Mouse (Mus musculus): ENCODE data around the gene Snip1.

Gene Snip1

GRCm38 (mm10) chr4:125099458-125099857 is 33.0 kb downstream of the Snip1 start:
- DNase-seq (ENCODE audit: low spot score in 2 of 2), result peak; percentile 80 to 85

DNA sequence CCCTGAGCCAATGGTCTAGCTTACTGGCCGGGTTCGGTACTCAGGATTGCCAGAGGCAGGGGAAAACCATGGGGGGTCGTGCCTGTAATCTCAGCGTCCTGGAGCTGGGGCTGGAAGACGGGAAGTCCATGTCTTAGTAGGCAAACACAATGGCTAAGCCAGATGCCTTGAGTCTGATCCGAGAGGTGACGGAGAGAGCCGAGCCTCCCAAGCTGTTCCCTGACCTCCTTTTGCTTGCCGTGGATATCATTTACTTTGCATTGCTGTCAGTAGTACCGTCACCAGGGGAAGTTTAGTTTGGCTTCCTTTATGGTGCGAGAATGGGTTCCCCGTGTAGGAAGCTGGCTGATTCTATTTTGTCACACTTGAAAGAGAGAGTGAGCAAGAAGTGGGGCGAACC is 34.9 kb downstream of the Snip1 start:
- no peak for DNase-seq (ENCODE audit: low spot score in 2 of 2)

GRCm38 (mm10) chr4:125105354-125105753 is 38.9 kb downstream of the Snip1 start:
- DNase-seq (ENCODE audit: low spot score in 2 of 2), result no peak

- DNase-seq (ENCODE audit: low spot score in 2 of 2), result peak; percentile 90 to 92
Observed at GRCm38 (mm10) chr4:125114638-125115037, 48.2 kb downstream of the Snip1 start.

DNA sequence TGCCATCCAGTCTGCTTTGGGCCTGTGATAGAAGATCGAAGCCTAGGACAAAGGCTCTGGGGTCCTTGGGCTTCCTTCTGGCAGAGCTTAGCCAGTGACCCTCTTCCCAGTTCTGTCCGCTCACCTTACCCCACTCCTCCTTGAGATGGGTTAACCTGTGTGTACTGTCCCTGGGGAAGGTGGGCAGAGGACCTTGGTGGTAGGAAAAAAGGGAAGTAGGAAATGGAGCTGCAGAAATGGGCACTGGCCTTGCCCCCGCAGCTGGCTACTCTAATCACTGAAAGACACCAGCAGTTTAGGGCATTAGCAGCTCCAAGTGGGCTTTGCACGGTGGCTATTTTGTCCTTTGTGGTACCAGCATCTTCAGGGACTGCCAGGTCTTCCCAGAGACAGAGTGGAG is 48.6 kb downstream of the Snip1 start:
- DNase-seq (ENCODE audit: low spot score in 2 of 2), result no peak

GRCm38 (mm10) chr4:125115710-125116089 is 49.2 kb downstream of the Snip1 start:
- no peak for DNase-seq (ENCODE audit: low spot score in 2 of 2)

DNA sequence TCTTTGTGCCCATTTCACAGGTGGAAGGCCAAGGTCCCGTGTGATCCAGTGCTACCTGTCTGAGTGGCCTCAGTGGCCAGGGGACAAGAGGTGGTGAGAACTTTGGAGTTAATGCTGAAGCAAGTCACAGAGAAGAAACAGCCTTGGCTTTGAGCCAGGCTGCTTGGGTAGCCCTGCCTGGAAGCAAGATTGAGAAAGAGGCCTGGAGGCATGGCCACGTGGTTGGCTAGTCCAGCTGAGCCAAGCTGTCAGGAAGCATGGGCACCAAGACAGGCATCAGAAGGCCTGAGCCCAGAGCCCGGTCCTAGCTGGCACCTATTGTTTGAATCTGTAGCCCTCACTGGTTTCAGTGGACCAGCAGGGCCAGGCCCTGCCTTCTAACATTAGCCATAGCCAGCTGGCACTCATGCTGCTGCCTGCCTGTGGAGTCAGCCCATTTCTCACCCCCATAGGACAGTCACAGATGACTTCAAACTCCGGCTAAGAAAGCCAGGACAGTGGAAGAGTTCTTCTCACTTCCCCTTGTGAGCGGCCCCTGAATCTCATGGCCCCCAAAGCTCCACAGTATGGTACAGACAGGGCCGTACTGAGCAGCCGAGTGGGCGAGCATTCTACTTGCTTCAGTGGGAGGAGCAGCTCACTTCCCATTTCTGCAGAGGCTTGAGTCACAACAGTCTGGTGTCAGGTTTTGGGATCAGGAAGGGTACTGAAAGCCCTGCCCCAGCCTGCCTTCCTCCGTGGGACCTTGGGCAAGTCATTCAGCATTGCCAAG is 49.8 kb downstream of the Snip1 start:
- DNase-seq (ENCODE audit: low spot score in 2 of 2), result peak; percentile 37 to 47

GRCm38 (mm10) chr4:125116929-125117328 is 50.5 kb downstream of the Snip1 start:
- no peak for DNase-seq (ENCODE audit: low spot score in 2 of 2)

DNA sequence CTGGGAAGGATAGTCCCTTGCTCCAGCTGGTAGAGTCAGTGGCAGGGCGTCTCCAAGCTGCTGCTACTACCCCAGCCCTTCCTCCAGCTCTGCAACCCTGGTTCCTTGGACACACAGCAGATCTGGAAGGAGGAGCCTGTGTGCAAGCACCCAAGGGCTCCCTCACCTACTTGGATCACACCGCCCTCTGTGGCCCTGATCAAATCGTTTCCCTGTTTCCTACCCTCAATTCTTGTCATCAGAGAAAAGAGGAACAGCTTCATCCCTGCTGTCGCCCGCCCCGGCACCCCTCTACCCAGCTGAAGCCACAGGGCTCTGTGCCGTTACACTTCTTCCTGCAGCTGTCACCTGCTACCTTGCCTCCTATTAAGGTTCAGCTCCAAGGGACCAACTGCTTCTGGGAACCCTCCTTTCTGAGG is 51.4 kb downstream of the Snip1 start:
- DNase-seq (ENCODE audit: low spot score in 2 of 2), result no peak

DNA sequence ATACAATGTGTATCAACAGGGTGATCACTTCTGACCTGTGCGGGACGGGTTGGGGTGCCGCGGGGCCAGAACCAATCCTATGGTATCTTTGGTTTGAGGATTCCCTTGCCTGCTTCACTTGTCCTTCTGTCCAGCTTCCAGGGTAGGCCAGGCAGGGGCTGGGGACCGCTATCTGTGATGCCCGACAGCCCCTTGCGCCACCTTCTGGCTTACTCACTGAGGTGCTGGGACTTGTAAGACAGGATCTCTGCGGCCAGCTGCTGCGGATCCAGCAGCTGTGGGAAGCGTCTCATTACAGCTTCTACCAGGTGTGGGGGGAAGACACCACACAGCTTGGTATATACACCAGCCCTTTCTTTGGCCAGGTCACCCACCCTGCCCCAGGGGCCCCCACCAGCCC is 52.6 kb downstream of the Snip1 start:
- DNase-seq (ENCODE audit: low spot score in 2 of 2), result no peak

DNA sequence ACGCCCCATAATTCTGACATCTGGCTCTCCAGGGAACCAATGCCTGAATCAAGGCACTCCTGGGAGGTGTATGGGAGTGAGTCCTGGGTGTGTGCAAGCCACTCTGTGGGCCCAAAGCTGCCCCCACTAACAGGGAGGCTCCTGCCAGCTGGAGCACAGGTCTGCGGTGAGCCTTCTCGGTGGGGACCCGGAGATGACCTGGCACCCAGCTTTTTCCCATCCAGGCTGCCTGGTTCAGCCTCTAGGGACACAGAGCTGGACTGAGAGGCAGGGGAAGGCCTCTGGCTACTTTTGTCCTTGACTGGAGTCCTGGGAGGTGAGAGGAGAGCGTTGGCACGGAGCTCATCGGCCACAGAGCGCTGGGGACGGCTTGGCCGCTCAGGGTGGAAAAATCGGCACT is 53.2 kb downstream of the Snip1 start:
- DNase-seq (ENCODE audit: low spot score in 2 of 2), result no peak

- no peak for DNase-seq (ENCODE audit: low spot score in 2 of 2)
Observed at GRCm38 (mm10) chr4:125122431-125123278, 56.2 kb downstream of the Snip1 start.

GRCm38 (mm10) chr4:125123279-125123671 is 56.8 kb downstream of the Snip1 start:
- DNase-seq (ENCODE audit: low spot score in 2 of 2), result no peak

Data from frontal cortex, postnatal 25 days (tissue).